Mouse (Mus musculus): ENCODE measurements around the gene Gse1. TPM values are rescaled to one million over a fixed set of nuclear protein-coding genes. Genes with fewer than 3 reads are reported as not detected.

Gene Gse1
- polyA plus RNA-seq, 1 experiment = 14.8 TPM

DNA sequence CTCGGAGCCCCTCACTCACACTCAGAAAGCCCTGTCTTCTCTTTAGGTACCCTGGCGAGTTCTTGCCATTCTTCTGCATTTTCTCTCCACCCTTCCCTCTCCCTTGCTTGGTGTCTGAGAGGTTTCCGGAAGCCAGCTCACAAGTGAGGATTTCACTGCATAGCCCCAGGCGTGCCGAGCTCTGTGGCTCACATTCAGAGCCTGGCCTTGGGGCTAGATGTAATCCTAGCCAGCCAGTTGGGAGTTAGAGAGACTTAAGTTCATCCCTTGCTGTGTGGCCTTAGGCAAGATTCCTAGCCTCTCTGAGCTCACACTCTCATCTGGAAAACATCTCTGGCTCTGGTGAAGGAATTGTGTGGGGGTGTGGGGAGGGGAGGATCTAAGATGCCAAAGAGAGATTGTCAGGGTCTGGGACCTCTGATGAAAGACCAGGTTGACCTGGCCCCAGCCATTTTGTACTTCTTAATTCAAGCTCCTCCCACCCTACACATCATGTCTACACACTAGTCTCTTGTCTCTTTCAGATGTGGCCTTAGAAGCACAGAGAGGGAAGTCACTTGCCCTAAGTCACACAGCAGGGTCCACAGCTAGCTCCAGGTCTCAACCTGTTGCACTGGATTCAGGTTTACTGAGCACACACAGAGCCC is 108.8 kb downstream of the Gse1 start:
- 77% methylated on average over 5 of the region's 5 CpGs for WGBS
- Histone ChIP-seq H3K27me3 (replicated peaks; ENCODE audit: control insufficient read depth, insufficient read depth, low read length) (no peaks in the 10 kb centered on the region), H3K4me3 (ENCODE audit: insufficient read depth, low read depth, low read length) (no peak overlapping the region), H3K27ac (ENCODE audit: insufficient read depth, low read depth, low read length) (no peak overlapping the region), H3K4me1 (ENCODE audit: control insufficient read depth, insufficient read depth, low read length) (0 out of 2 replicates have a peak, but pooled peaks cover 2% of the 10 kb centered on the region), H3K36me3 (ENCODE audit: control insufficient read depth, insufficient read depth, low read length) (no peaks in the 10 kb centered on the region)
- DNase-seq = no peak
- TF ChIP-seq POLR2A (IDR thresholded peaks at IDR 0.05; ENCODE audit: low read depth, low read length) (no peak), CTCF (conservative IDR thresholded peaks at IDR 0.05; ENCODE audit: insufficient read depth, insufficient read length, low read depth, low read length) (no peak)

DNA sequence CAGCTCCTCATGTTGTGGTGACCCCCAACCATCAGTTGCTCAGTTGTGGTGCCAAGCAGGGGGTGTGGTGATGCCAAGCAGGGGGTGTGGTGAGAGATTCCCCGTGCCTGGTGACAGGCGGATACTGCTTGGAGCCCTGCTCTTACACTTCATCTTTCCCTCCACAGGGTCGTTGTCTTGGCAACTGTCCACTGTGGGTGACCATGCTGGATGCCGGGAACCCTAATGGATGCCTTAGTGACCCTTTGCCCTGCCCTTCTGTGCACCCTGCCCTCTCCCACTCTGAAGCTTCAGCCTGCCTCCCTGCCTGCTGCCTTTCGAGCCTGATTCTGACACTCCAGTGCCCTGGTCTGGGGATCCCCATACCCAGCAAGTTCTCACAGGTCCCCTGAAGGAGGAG is 109.4 kb downstream of the Gse1 start:
- Histone ChIP-seq H3K36me3 (ENCODE audit: control insufficient read depth, insufficient read depth, low read length) (no peaks in the 10 kb centered on the region), H3K27ac (ENCODE audit: insufficient read depth, low read depth, low read length) (no peak overlapping the region), H3K27me3 (replicated peaks; ENCODE audit: control insufficient read depth, insufficient read depth, low read length) (no peaks in the 10 kb centered on the region), H3K4me1 (ENCODE audit: control insufficient read depth, insufficient read depth, low read length) (0 out of 2 replicates have a peak, but pooled peaks cover 2% of the 10 kb centered on the region), H3K4me3 (ENCODE audit: insufficient read depth, low read depth, low read length) (no peak overlapping the region)
- DNase-seq = no peak
- 66% methylated on average over 5 of the region's 5 CpGs for WGBS
- TF ChIP-seq POLR2A (IDR thresholded peaks at IDR 0.05; ENCODE audit: low read depth, low read length) = no peak
- TF ChIP-seq CTCF (conservative IDR thresholded peaks at IDR 0.05; ENCODE audit: insufficient read depth, insufficient read length, low read depth, low read length) = no peak

DNA sequence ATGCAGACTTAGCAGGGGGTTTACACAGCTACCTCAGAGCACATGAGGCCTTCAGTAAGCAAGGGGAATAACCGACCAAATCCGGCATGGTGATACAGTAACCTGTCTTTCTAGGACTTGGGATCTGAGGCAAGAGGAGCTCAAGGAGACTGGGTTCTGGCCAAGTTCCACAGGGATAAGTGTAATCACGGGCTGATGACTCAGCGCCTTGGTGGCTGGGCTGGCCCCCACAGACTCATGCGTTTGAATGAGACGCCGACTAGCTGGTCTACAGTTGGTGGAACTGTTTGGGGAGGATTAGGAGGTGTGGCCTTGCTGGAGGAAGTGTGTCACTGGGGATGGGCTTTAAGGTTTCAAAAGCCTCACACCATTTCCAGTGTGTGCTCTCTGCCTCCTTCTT is 110.4 kb downstream of the Gse1 start:
- Histone ChIP-seq H3K27ac (ENCODE audit: insufficient read depth, low read depth, low read length) (no peak overlapping the region), H3K27me3 (replicated peaks; ENCODE audit: control insufficient read depth, insufficient read depth, low read length) (no peaks in the 10 kb centered on the region), H3K4me3 (ENCODE audit: insufficient read depth, low read depth, low read length) (no peak overlapping the region), H3K36me3 (ENCODE audit: control insufficient read depth, insufficient read depth, low read length) (no peaks in the 10 kb centered on the region), H3K4me1 (ENCODE audit: control insufficient read depth, insufficient read depth, low read length) (0 out of 2 replicates have a peak, but pooled peaks cover 2% of the 10 kb centered on the region)
- 88% methylated on average over 7 of the region's 7 CpGs for WGBS
- no peak for TF ChIP-seq POLR2A (IDR thresholded peaks at IDR 0.05; ENCODE audit: low read depth, low read length)
- no peak for TF ChIP-seq CTCF (conservative IDR thresholded peaks at IDR 0.05; ENCODE audit: insufficient read depth, insufficient read length, low read depth, low read length)
- DNase-seq = no peak

DNA sequence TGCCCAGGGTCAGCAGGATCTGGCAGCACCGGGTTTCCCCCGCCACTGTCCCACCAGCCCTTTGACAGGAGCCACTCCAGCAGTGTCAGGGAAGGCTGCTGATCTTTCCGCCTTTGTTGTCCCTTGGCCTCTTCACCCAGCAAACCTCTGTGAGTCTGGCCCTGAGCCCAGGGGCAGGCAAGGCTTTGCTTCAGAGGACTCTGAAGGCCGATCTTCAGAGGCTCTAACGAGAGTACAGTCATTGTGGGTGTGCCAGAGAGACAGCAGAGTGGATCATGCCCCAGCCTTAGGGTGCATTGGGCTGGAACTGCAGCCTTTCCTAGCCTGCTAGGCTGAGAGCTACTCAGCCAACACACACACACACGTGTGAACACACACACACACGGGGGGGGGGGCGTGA is 111.5 kb downstream of the Gse1 start:
- no peaks in the 10 kb centered on the region for H3K36me3 ChIP-seq (ENCODE audit: control insufficient read depth, insufficient read depth, low read length)
- WGBS = 40% methylated on average over 8 of the region's 8 CpGs
- peak; percentile 91 for DNase-seq
- H3K4me1 ChIP-seq (ENCODE audit: control insufficient read depth, insufficient read depth, low read length) = 0 out of 2 replicates have a peak, but pooled peaks cover 2% of the 10 kb centered on the region
- H3K4me3 ChIP-seq (ENCODE audit: insufficient read depth, low read depth, low read length) = no peak overlapping the region
- no peak overlapping the region for H3K27ac ChIP-seq (ENCODE audit: insufficient read depth, low read depth, low read length)
- TF ChIP-seq POLR2A (IDR thresholded peaks at IDR 0.05; ENCODE audit: low read depth, low read length) (no peak), CTCF (conservative IDR thresholded peaks at IDR 0.05; ENCODE audit: insufficient read depth, insufficient read length, low read depth, low read length) (no peak)
- no peaks in the 10 kb centered on the region for H3K27me3 ChIP-seq (replicated peaks; ENCODE audit: control insufficient read depth, insufficient read depth, low read length)

DNA sequence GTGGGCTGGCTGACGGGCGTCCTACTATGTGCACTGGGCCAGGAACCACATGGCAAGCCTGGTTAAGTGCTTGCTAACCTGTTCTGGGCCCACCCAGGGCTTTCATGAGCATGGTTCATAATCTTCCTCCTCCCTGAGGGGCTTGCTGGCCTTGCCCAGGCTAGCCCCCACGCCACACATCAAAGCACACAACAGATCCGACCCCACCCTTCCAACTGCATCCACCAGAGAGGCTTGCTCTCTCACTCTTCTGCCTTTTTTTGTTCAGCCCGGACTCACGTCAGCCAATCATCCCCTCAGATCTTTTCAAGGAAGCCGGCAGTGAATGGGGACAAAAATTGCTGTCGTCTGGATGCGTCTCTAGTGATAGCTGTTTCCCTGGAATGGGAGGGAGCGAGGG is 112.9 kb downstream of the Gse1 start:
- H3K27me3 ChIP-seq (replicated peaks; ENCODE audit: control insufficient read depth, insufficient read depth, low read length) = no peaks in the 10 kb centered on the region
- no peaks in the 10 kb centered on the region for H3K4me1 ChIP-seq (ENCODE audit: control insufficient read depth, insufficient read depth, low read length)
- no peak overlapping the region for H3K4me3 ChIP-seq (ENCODE audit: insufficient read depth, low read depth, low read length)
- H3K27ac ChIP-seq (ENCODE audit: insufficient read depth, low read depth, low read length) = no peak overlapping the region
- no peaks in the 10 kb centered on the region for H3K36me3 ChIP-seq (ENCODE audit: control insufficient read depth, insufficient read depth, low read length)
- WGBS = 89% methylated on average over 10 of the region's 10 CpGs
- no peak for TF ChIP-seq CTCF (conservative IDR thresholded peaks at IDR 0.05; ENCODE audit: insufficient read depth, insufficient read length, low read depth, low read length)
- TF ChIP-seq POLR2A (IDR thresholded peaks at IDR 0.05; ENCODE audit: low read depth, low read length) = no peak
- DNase-seq = no peak

DNA sequence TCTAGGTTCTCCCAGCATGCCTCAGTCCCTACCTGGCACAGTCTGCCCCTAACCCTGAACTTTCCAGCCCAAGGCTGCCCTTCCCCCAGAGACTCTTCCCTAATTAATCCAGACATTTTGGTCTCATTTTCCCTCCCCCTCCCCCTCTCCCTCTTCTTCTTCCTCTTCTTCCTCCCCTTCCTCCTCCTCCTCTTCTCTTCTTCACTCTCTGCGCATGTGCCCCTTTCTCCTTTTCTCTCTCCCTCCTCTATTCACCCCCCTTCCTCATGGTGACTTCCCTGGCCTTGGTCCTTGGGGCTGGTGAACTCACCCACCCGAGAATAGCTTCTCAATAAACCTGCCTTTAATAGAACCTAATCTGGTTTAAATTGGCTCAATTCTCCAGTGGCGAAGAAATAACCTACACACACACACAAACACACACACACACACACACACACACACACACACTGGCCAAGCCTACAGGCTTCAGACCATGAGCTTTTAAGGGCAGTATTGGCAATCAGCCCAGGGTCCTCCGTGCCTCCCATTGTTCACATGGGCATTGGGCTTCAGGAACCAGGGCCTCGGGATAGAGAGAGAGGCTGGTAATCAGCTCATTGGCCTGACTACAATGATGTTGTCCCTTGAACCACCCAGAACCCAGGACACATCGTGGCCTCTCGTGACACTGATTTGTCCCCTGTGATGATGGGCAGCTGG is 114.7 kb downstream of the Gse1 start:
- Histone ChIP-seq H3K4me1 (ENCODE audit: control insufficient read depth, insufficient read depth, low read length) (no peaks in the 10 kb centered on the region), H3K36me3 (ENCODE audit: control insufficient read depth, insufficient read depth, low read length) (no peaks in the 10 kb centered on the region), H3K27ac (ENCODE audit: insufficient read depth, low read depth, low read length) (no peak overlapping the region), H3K4me3 (ENCODE audit: insufficient read depth, low read depth, low read length) (no peak overlapping the region), H3K27me3 (replicated peaks; ENCODE audit: control insufficient read depth, insufficient read depth, low read length) (no peaks in the 10 kb centered on the region)
- no peak for DNase-seq
- 77% methylated on average over 7 of the region's 7 CpGs for WGBS
- no peak for TF ChIP-seq CTCF (conservative IDR thresholded peaks at IDR 0.05; ENCODE audit: insufficient read depth, insufficient read length, low read depth, low read length)
- TF ChIP-seq POLR2A (IDR thresholded peaks at IDR 0.05; ENCODE audit: low read depth, low read length) = no peak

DNA sequence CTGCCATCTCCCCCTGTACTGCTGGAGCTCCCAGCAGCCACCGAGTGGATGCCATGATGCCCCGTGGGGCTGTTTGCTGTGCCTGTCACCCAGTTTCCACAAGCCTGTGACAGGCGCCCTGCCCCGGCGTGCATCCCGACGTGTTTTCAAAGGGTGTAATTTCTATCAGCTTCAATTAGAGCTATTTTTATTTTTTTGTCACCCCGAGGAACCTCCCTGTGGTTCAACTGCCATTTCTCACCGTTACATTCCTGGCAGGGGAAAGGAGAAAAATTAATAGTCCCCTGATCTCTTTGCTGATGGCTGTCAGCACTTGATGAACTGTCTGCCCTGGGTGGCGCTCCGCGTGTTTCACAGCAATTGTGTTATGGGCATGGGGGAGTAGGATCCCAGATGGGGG is 115.3 kb downstream of the Gse1 start:
- no peak for TF ChIP-seq POLR2A (IDR thresholded peaks at IDR 0.05; ENCODE audit: low read depth, low read length)
- TF ChIP-seq CTCF (conservative IDR thresholded peaks at IDR 0.05; ENCODE audit: insufficient read depth, insufficient read length, low read depth, low read length) = no peak
- Histone ChIP-seq H3K27ac (ENCODE audit: insufficient read depth, low read depth, low read length) (no peak overlapping the region), H3K4me3 (ENCODE audit: insufficient read depth, low read depth, low read length) (no peak overlapping the region), H3K36me3 (ENCODE audit: control insufficient read depth, insufficient read depth, low read length) (no peaks in the 10 kb centered on the region), H3K27me3 (replicated peaks; ENCODE audit: control insufficient read depth, insufficient read depth, low read length) (no peaks in the 10 kb centered on the region), H3K4me1 (ENCODE audit: control insufficient read depth, insufficient read depth, low read length) (no peaks in the 10 kb centered on the region)
- WGBS = 68% methylated on average over 12 of the region's 12 CpGs
- no peak for DNase-seq

Measured in kidney, adult 2 months (tissue).